Mouse (Mus musculus): ENCODE measurements around the gene Lrp2bp.

Gene Lrp2bp

DNA sequence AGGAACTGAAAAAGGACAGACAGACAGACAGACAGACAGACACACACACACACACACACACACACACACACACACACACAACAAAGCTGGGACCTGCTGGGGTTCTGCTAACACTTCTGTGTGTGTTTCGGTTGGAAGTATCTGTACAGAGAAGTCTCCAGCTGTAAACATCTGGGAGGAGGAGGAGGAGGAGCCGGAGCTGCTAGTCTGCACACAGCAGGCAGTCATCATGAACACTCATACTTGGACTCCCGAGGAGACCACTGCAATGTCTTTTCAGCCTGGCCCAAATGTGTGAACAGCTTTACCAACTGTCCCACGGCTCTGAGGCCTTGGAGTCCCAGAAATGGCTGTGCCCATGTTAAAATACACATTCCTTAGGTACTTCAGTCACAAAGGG is 25.3 kb downstream of the Lrp2bp start:
- DNase-seq (ENCODE audit: low spot score) = no peak

GRCm38 (mm10) chr8:46036217-46036616 is 37.1 kb downstream of the Lrp2bp start:
- DNase-seq (ENCODE audit: low spot score) = no peak

GRCm38 (mm10) chr8:46039666-46040065 is 40.6 kb downstream of the Lrp2bp start:
- no peak for DNase-seq (ENCODE audit: low spot score)

- DNase-seq (ENCODE audit: low spot score) = no peak
Measured at GRCm38 (mm10) chr8:46040260-46040659, 41.2 kb downstream of the Lrp2bp start.

DNA sequence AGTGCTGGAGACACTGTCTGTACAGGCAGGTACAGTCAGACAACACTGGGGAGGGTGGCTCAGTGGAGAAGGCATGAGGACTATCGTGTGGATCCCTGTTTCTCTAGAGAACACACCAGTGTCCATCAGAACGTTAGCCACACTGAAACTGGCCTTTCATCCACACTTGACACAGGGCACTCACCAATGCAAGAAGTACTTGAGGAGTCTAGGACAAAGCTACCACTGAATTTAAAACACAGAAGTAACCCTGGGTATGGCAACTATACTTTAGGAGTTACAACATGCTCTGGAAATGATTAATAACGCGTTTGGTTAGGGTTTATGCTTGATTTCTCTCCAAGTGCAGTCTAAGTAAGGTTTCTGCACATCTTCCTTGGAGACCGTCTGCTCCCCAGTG is 73.7 kb downstream of the Lrp2bp start:
- no peak for DNase-seq (ENCODE audit: low spot score)

DNA sequence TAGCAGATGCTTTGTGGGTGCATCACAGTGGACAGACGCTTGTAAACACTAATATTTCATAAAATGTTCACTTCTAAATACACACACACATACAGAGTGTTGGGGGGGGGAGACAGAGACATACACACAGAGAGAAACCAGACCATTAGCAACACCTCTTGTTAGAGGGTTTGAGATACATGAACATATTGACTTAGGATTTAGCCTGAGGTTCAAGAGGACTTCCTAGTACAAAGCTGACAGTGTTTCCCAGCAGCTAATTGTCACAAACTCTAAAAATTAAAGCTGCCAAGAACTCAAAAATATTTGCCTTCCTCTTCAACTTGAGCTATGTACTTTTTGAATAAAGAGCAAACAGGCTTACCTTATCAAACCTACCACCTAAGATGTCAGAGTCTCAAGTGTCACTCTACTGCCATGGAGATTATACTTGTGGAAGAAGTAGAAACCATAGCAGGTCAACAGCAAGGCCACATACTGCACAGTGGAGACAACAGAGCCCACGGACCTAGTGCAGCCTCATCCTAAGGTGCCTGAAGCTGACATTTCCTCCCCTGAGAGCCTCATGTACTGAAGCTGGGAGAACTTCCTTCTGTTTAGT is 74.5 kb downstream of the Lrp2bp start:
- no peak for DNase-seq (ENCODE audit: low spot score)

DNA sequence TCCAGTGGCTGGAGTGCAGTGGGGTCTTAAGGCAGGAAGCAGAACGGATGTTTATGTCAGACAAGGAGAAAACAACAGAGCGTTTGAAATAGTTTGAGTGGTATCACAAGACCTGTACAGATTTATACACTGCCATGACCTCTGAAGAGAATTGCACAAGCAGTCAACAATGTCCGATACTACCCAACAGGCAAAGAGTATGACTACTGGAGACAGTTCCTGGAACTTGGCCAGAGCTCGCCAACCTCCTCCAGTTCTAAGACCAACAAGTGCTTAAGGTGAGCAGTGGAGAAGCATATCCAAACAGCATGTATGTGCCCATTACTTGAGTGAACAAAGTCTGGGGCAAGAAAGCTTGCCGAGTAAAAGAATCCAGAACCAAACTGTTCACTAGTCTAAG is 76.1 kb downstream of the Lrp2bp start:
- no peak for DNase-seq (ENCODE audit: low spot score)

DNA sequence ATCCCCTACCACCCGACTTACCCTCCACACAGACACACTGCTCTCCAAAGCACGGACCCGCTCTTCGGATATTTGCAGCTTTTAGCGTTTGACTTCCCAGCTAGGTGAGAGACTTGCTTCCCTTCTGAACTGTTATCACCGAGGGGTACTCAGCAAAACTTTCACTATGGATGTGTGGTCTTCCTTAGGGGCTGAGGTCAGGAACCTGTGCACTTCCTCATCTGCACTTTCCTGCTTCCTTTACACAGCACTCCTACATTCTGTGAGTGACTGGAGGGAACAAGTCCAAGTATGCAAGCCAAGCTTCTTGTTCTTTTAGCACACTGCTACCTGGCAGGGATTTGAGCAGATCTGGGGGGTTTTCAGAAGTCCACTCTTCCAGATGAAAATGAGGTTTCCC is 79.8 kb downstream of the Lrp2bp start:
- DNase-seq (ENCODE audit: low spot score) = no peak
